Mouse (Mus musculus) forebrain, embryonic 11.5 days (tissue): ENCODE results near the gene Cacna2d3. TPM values are rescaled to one million over a fixed set of nuclear protein-coding genes. Genes with fewer than 3 reads are reported as not detected.

Experiments
- ATAC-seq: fragments of 200-750 bp; cut with Nextera tagmentation; replicated peaks from 2 replicates; pipeline ENCODE4 v1.8.0; 2017; ENCODE audit warnings: moderate TSS enrichment; ENCODE audit not compliant: low FRiP score
- DNase-seq: peaks from one replicate; pipeline ENCODE4 v3.0.0-alpha.2; 2017; ENCODE audit warnings: low spot score
- H3K27ac ChIP-seq: fragments of 300-500 bp; sonication (generic); 2 replicates; pipeline ENCODE4 v1.5.1; 2014; ENCODE audit warnings: low read depth, low read length
- H3K27me3 ChIP-seq: fragments of 300-500 bp; sonication (generic); 2 replicates; pipeline ENCODE4 v1.6.1; 2014; ENCODE audit warnings: mild to moderate bottlenecking, low read length, mixed read lengths; ENCODE audit not compliant: control insufficient read depth, insufficient read depth
- H3K36me3 ChIP-seq: fragments of 300-500 bp; sonication (generic); 2 replicates; pipeline ENCODE4 v1.6.1; 2014; ENCODE audit warnings: mild to moderate bottlenecking, low read length, moderate library complexity, mixed read lengths; ENCODE audit not compliant: control insufficient read depth, insufficient read depth
- H3K4me1 ChIP-seq: fragments of 300-500 bp; sonication (generic); replicated peaks from 2 replicates; pipeline ENCODE4 v1.6.1; 2014; ENCODE audit warnings: low read length, mixed read lengths; ENCODE audit not compliant: control insufficient read depth, insufficient read depth
- H3K4me2 ChIP-seq: fragments of 300-500 bp; sonication (generic); 2 replicates; pipeline ENCODE4 v1.6.1; 2014; ENCODE audit warnings: low read depth, mild to moderate bottlenecking, low read length, moderate library complexity, mixed read lengths; ENCODE audit not compliant: severe bottlenecking
- H3K4me3 ChIP-seq: fragments of 300-500 bp; sonication (generic); 2 replicates; pipeline ENCODE4 v1.5.1; 2014; ENCODE audit warnings: low read depth, low read length
- H3K9ac ChIP-seq: fragments of 300-500 bp; sonication (generic); 2 replicates; pipeline ENCODE4 v1.6.1; 2014; ENCODE audit warnings: low read length
- H3K9me3 ChIP-seq: fragments of 300-500 bp; sonication (generic); 2 replicates; pipeline ENCODE4 v1.6.1; 2016; ENCODE audit warnings: low read length, mixed read lengths; ENCODE audit not compliant: control insufficient read depth
- WGBS: fragments of 180-500 bp; shearing (Covaris S2); extraction: QIAGEN DNeasy Blood & Tissue Kit; methylation state at CpG from one replicate; pipeline ENCODE4 v1.1.7; 2014; 5-methylcytosine and 5-hydroxymethylcytosine counted together
- polyA plus RNA-seq: library from polyadenylated mRNA; unstranded; fragments of >200 nt; fragmentation: Nextera tagmentation; extraction: Ambion mirVana; gene quantifications from 2 replicates; pipeline ENCODE4 v1.2.1, GENCODE M21; 2014

Cacna2d3 gene
- polyA plus RNA-seq, 1 experiment from 2014 or later = 4.5 TPM

- ATAC-seq = no peak
- WGBS = 59% methylated on average over 6 of the region's 6 CpGs
- Histone ChIP-seq H3K4me1 (no peaks in the 10 kb centered on the region), H3K4me2 (no peak overlapping the region), H3K36me3 (no peaks in the 10 kb centered on the region), H3K27me3 (no peaks in the 10 kb centered on the region), H3K4me3 (no peak overlapping the region), H3K9me3 (no peaks in the 10 kb centered on the region), H3K27ac (no peak overlapping the region), H3K9ac (no peak overlapping the region)
- DNase-seq = no peak
Observed at GRCm38 (mm10) chr14:29608761-29609160, 112.9 kb downstream of the Cacna2d3 start.

DNA sequence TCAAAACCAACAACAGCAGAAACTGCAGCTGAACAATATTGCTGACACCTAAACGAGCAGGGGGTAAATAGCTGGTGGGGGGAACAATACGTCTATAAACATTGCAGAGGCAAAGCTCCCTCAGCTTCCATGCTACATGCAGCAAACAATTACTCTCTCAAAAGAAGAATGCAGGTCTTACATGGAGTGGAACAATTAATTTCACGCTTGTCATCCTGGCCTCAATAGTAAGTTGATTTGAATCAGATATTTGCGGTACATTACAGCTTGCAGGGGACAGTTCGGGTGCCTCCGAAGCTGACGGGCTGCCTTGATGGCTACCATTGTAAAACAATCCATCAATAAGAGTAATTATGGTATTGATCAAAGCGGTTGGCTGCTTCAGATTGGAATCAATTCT lies 122.2 kb downstream of the Cacna2d3 start:
- WGBS = 68% methylated on average over 8 of the region's 8 CpGs
- Histone ChIP-seq H3K4me3 (no peak overlapping the region), H3K27me3 (no peaks in the 10 kb centered on the region), H3K27ac (no peak overlapping the region), H3K9me3 (no peaks in the 10 kb centered on the region), H3K4me1 (no peaks in the 10 kb centered on the region), H3K4me2 (no peak overlapping the region), H3K36me3 (no peaks in the 10 kb centered on the region), H3K9ac (no peak overlapping the region)
- DNase-seq = no peak
- ATAC-seq = no peak

DNA sequence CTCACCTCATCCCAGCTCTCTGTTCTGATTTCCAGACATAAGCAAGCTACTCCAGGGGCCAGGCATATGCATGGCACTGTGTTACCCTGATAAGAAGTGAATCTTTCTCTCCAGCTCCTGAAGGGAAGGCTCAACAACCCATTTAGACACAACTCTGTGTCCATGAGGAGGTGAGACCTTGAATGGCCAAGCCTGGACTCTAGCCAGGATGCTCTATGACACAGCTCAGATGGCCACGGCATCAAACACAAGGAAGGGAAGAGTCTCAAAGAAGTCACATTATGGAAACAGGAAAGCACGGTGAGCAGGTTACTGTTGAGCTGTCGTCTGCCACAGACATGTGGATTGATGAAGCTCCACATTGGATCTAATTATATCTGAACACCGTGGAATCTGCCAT lies 128.8 kb downstream of the Cacna2d3 start:
- Histone ChIP-seq H3K4me1 (no peaks in the 10 kb centered on the region), H3K4me2 (no peak overlapping the region), H3K27me3 (no peaks in the 10 kb centered on the region), H3K9ac (no peak overlapping the region), H3K9me3 (no peaks in the 10 kb centered on the region), H3K4me3 (no peak overlapping the region), H3K27ac (no peak overlapping the region), H3K36me3 (no peaks in the 10 kb centered on the region)
- no peak for DNase-seq
- no peak for ATAC-seq
- 87% methylated on average over 4 of the region's 4 CpGs for WGBS

DNA sequence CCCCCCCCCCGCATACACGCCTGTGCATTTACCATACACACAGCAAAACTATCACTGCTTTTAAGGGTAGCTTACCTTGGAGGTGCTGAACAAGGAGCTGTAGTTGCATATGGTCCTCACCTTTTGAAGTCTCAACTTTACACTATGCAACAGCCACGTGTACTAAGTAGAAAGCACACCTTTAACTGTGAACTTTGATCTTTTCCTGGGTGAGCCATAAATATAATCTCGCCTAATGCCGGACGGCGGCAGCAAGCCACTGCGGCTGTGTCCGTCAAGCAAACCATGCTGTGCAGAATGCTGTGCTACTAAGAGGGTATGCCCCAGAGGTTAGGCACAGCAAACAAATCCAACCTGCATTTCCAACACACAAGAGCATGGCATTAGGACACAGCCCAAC lies 132.0 kb downstream of the Cacna2d3 start:
- 91% methylated on average over 9 of the region's 9 CpGs for WGBS
- Histone ChIP-seq H3K9me3 (no peaks in the 10 kb centered on the region), H3K9ac (no peak overlapping the region), H3K27ac (no peak overlapping the region), H3K36me3 (no peaks in the 10 kb centered on the region), H3K4me3 (no peak overlapping the region), H3K27me3 (no peaks in the 10 kb centered on the region), H3K4me2 (no peak overlapping the region), H3K4me1 (no peaks in the 10 kb centered on the region)
- DNase-seq (no peak), ATAC-seq (no peak)

- Histone ChIP-seq H3K9ac (no peak overlapping the region), H3K4me1 (no peaks in the 10 kb centered on the region), H3K4me2 (no peak overlapping the region), H3K36me3 (no peaks in the 10 kb centered on the region), H3K27ac (no peak overlapping the region), H3K9me3 (no peaks in the 10 kb centered on the region), H3K4me3 (no peak overlapping the region), H3K27me3 (no peaks in the 10 kb centered on the region)
- WGBS = 70% methylated on average over 2 of the region's 2 CpGs
- DNase-seq (no peak), ATAC-seq (no peak)
Observed at GRCm38 (mm10) chr14:29581961-29582360, 139.7 kb downstream of the Cacna2d3 start.

- WGBS = 74% methylated on average over 1 of the region's 1 CpGs
- Histone ChIP-seq H3K4me3 (no peak overlapping the region), H3K27ac (no peak overlapping the region), H3K36me3 (no peaks in the 10 kb centered on the region), H3K9me3 (no peaks in the 10 kb centered on the region), H3K27me3 (no peaks in the 10 kb centered on the region), H3K4me2 (no peak overlapping the region), H3K9ac (no peak overlapping the region), H3K4me1 (no peaks in the 10 kb centered on the region)
- ATAC-seq (no peak), DNase-seq (no peak)
Observed at GRCm38 (mm10) chr14:29577786-29578185, 143.9 kb downstream of the Cacna2d3 start.

GRCm38 (mm10) chr14:29575551-29575950 lies 146.1 kb downstream of the Cacna2d3 start:
- DNase-seq (no peak), ATAC-seq (no peak)
- Histone ChIP-seq H3K36me3 (no peaks in the 10 kb centered on the region), H3K4me1 (no peaks in the 10 kb centered on the region), H3K9ac (no peak overlapping the region), H3K27ac (no peak overlapping the region), H3K9me3 (no peaks in the 10 kb centered on the region), H3K27me3 (no peaks in the 10 kb centered on the region), H3K4me3 (no peak overlapping the region), H3K4me2 (no peak overlapping the region)
- 62% methylated on average over 5 of the region's 5 CpGs for WGBS

GRCm38 (mm10) chr14:29562704-29563103 lies 159.0 kb downstream of the Cacna2d3 start:
- 29% methylated on average over 6 of the region's 6 CpGs for WGBS
- ATAC-seq = peak; percentile 61
- Histone ChIP-seq H3K27ac (peak overlapping the region; percentile 57; the same call in 1 of the 2 replicates), H3K27me3 (no peaks in the 10 kb centered on the region), H3K36me3 (no peaks in the 10 kb centered on the region), H3K4me1 (peaks cover 4% of the 10 kb centered on the region; the same call in 1 of the 2 replicates), H3K4me3 (no peak overlapping the region), H3K4me2 (no peak overlapping the region), H3K9ac (no peak overlapping the region), H3K9me3 (no peaks in the 10 kb centered on the region)
- DNase-seq = no peak

- H3K27ac ChIP-seq = no peak overlapping the region
Observed at GRCm38 (mm10) chr14:29561122-29561834, 160.4 kb downstream of the Cacna2d3 start.

More at GRCm38 (mm10) chr14:29561122-29561834, 160.4 kb downstream of the Cacna2d3 start:
- ATAC-seq = no peak
- no peaks in the 10 kb centered on the region for H3K36me3 ChIP-seq
- no peak overlapping the region for H3K4me2 ChIP-seq
- WGBS = 79% methylated on average over 11 of the region's 11 CpGs
- H3K9me3 ChIP-seq = no peaks in the 10 kb centered on the region
- DNase-seq = no peak
- no peak overlapping the region for H3K4me3 ChIP-seq
- H3K9ac ChIP-seq = no peak overlapping the region
- H3K4me1 ChIP-seq = peaks cover 3% of the 10 kb centered on the region; the same call in 1 of the 2 replicates
- H3K27me3 ChIP-seq = no peaks in the 10 kb centered on the region
